Mouse (Mus musculus): ENCODE measurements around the gene Btbd19. TPM values are rescaled to one million over a fixed set of nuclear protein-coding genes. Genes with fewer than 3 reads are reported as not detected.

The Btbd19 gene
- polyA plus RNA-seq, 1 experiment from 2014 or later: 3.5 TPM

GRCm38 (mm10) chr4:117139217-117139612, 13.7 kb upstream of the Btbd19 start:
- no peaks in the 10 kb centered on the region for H3K27me3 ChIP-seq (replicated peaks; ENCODE audit: control insufficient read depth, insufficient read depth, low read length)
- TF ChIP-seq CTCF (IDR thresholded peaks at IDR 0.05; ENCODE audit: low read depth): peak; percentile 88
- 2% methylated on average over 2 of the region's 2 CpGs for WGBS
- H3K4me3 ChIP-seq (ENCODE audit: low read depth, low read length): no peak overlapping the region
- ATAC-seq: no peak
- no peak overlapping the region for H3K4me2 ChIP-seq (replicated peaks; ENCODE audit: low read depth)
- H3K9me3 ChIP-seq (ENCODE audit: control insufficient read depth): no peaks in the 10 kb centered on the region
- no peak overlapping the region; the same call in 1 of the 2 replicates for H3K27ac ChIP-seq (ENCODE audit: low read depth, low read length)
- H3K36me3 ChIP-seq (ENCODE audit: control insufficient read depth, insufficient read depth): no peaks in the 10 kb centered on the region
- no peaks in the 10 kb centered on the region for H3K4me1 ChIP-seq (replicated peaks; ENCODE audit: control insufficient read depth, insufficient read depth, low read length)
- H3K9ac ChIP-seq (ENCODE audit: low read depth, low read length): no peak overlapping the region

GRCm38 (mm10) chr4:117138295-117139216, 13.0 kb upstream of the Btbd19 start:
- WGBS: 53% methylated on average over 16 of the region's 17 CpGs
- Histone ChIP-seq H3K36me3 (ENCODE audit: control insufficient read depth, insufficient read depth) (no peaks in the 10 kb centered on the region), H3K4me1 (replicated peaks; ENCODE audit: control insufficient read depth, insufficient read depth, low read length) (no peaks in the 10 kb centered on the region), H3K9me3 (ENCODE audit: control insufficient read depth) (no peaks in the 10 kb centered on the region), H3K27ac (ENCODE audit: low read depth, low read length) (peak overlapping the region; percentile 11; the same call in 1 of the 2 replicates), H3K9ac (ENCODE audit: low read depth, low read length) (no peak overlapping the region), H3K27me3 (replicated peaks; ENCODE audit: control insufficient read depth, insufficient read depth, low read length) (no peaks in the 10 kb centered on the region), H3K4me2 (replicated peaks; ENCODE audit: low read depth) (no peak overlapping the region), H3K4me3 (ENCODE audit: low read depth, low read length) (no peak overlapping the region)
- TF ChIP-seq CTCF (IDR thresholded peaks at IDR 0.05; ENCODE audit: low read depth): no peak
- no peak for ATAC-seq

GRCm38 (mm10) chr4:117136034-117136433, 10.5 kb upstream of the Btbd19 start:
- WGBS: 8% methylated on average over 8 of the region's 8 CpGs
- H3K4me3 ChIP-seq (ENCODE audit: low read depth, low read length): no peak overlapping the region
- peak; percentile 90 for ATAC-seq
- H3K27me3 ChIP-seq (replicated peaks; ENCODE audit: control insufficient read depth, insufficient read depth, low read length): no peaks in the 10 kb centered on the region
- no peak for TF ChIP-seq CTCF (IDR thresholded peaks at IDR 0.05; ENCODE audit: low read depth)
- H3K9ac ChIP-seq (ENCODE audit: low read depth, low read length): no peak overlapping the region
- H3K9me3 ChIP-seq (ENCODE audit: control insufficient read depth): no peaks in the 10 kb centered on the region
- H3K4me2 ChIP-seq (replicated peaks; ENCODE audit: low read depth): peak overlapping the region; percentile 44; the same call in 1 of the 2 replicates
- H3K4me1 ChIP-seq (replicated peaks; ENCODE audit: control insufficient read depth, insufficient read depth, low read length): no peaks in the 10 kb centered on the region
- H3K36me3 ChIP-seq (ENCODE audit: control insufficient read depth, insufficient read depth): 0 out of 2 replicates have a peak, but pooled peaks cover 6% of the 10 kb centered on the region
- peak overlapping the region; percentile 94 for H3K27ac ChIP-seq (ENCODE audit: low read depth, low read length)

- no peak for ATAC-seq
These were observed 9.1 kb upstream of the Btbd19 start for GRCm38 (mm10) chr4:117134601-117134995.

GRCm38 (mm10) chr4:117133817-117134600, 8.5 kb upstream of the Btbd19 start, which contains the start of gene Plk3:
Gene Plk3 (minus strand): TSS chr4:117133963.
- Histone ChIP-seq H3K4me3 (ENCODE audit: low read depth, low read length) (peak within 1 kb of the TSS; percentile 90), H3K4me2 (replicated peaks; ENCODE audit: low read depth) (peak within 1 kb of the TSS; percentile 98), H3K9ac (ENCODE audit: low read depth, low read length) (peak within 1 kb of the TSS; percentile 90), H3K36me3 (ENCODE audit: control insufficient read depth, insufficient read depth) (peaks cover 14% of the 10 kb centered on the region), H3K27ac (ENCODE audit: low read depth, low read length) (peak within 1 kb of the TSS; percentile 87), H3K27me3 (replicated peaks; ENCODE audit: control insufficient read depth, insufficient read depth, low read length) (no peaks in the 10 kb centered on the region), H3K4me1 (replicated peaks; ENCODE audit: control insufficient read depth, insufficient read depth, low read length) (no peaks in the 10 kb centered on the region), H3K9me3 (ENCODE audit: control insufficient read depth) (no peaks in the 10 kb centered on the region)
- peak; percentile 70 for ATAC-seq
- 2% methylated on average over 42 of the region's 48 CpGs for WGBS
- peak; percentile 41 for TF ChIP-seq CTCF (IDR thresholded peaks at IDR 0.05; ENCODE audit: low read depth)

More at GRCm38 (mm10) chr4:117134601-117134995, 9.1 kb upstream of the Btbd19 start:
- 29% methylated on average over 2 of the region's 2 CpGs for WGBS
- Histone ChIP-seq H3K4me2 (replicated peaks; ENCODE audit: low read depth) (peak overlapping the region; percentile 98; the same call in 1 of the 2 replicates), H3K36me3 (ENCODE audit: control insufficient read depth, insufficient read depth) (peaks cover 8% of the 10 kb centered on the region; the same call in 1 of the 2 replicates), H3K4me3 (ENCODE audit: low read depth, low read length) (0 out of 2 replicates have a peak overlapping the region, but pooled peaks have one; percentile 90), H3K27ac (ENCODE audit: low read depth, low read length) (peak overlapping the region; percentile 87), H3K27me3 (replicated peaks; ENCODE audit: control insufficient read depth, insufficient read depth, low read length) (no peaks in the 10 kb centered on the region), H3K4me1 (replicated peaks; ENCODE audit: control insufficient read depth, insufficient read depth, low read length) (no peaks in the 10 kb centered on the region), H3K9me3 (ENCODE audit: control insufficient read depth) (no peaks in the 10 kb centered on the region), H3K9ac (ENCODE audit: low read depth, low read length) (no peak overlapping the region)
- no peak for TF ChIP-seq CTCF (IDR thresholded peaks at IDR 0.05; ENCODE audit: low read depth)

Data from intestine, postnatal 0 days (tissue).